Mouse (Mus musculus) ES-E14 (cell line): ENCODE results near the gene Ppp3ca. TPM values are rescaled to one million over a fixed set of nuclear protein-coding genes. Genes with fewer than 3 reads are reported as not detected.

Source experiments
- DNase-seq: peaks from one replicate; pipeline ENCODE4 v3.0.0-alpha.2; 2013; ENCODE audit warnings: low read depth, low spot score
- H3K27ac ChIP-seq: 2 replicates; pipeline ENCODE4 v1.5.1; 2012; ENCODE audit warnings: low read depth, mild to moderate bottlenecking, low read length, moderate library complexity, mixed read lengths; ENCODE audit not compliant: poor library complexity, insufficient read depth, severe bottlenecking
- H3K36me3 ChIP-seq: 2 replicates; pipeline ENCODE4 v1.6.1; 2012; ENCODE audit warnings: mild to moderate bottlenecking, low read length, moderate library complexity, mixed read lengths; ENCODE audit not compliant: control insufficient read depth, poor library complexity, insufficient read depth, severe bottlenecking
- H3K4me1 ChIP-seq, 2 experiments: fragments of 150-350 bp in 1 of 2; sonication (generic) in 1 of 2; 2 replicates each; pipeline ENCODE4 v1.6.1; 2012; ENCODE audit warnings: low read length in 2 of 2, mild to moderate bottlenecking in 1 of 2, mixed read lengths in 1 of 2; ENCODE audit not compliant: control insufficient read depth in 2 of 2, insufficient read depth in 2 of 2, poor library complexity in 1 of 2
- H3K4me3 ChIP-seq, 2 experiments: fragments of 150-350 bp in 1 of 2; sonication (generic) in 1 of 2; 2 replicates each; pipeline ENCODE4 v1.5.1; 2012; ENCODE audit warnings: low read length in 2 of 2, low read depth in 1 of 2, mild to moderate bottlenecking in 1 of 2, mixed read lengths in 1 of 2; ENCODE audit not compliant: insufficient read depth in 1 of 2, poor library complexity in 1 of 2, severe bottlenecking in 1 of 2
- H3K9ac ChIP-seq: 2 replicates; pipeline ENCODE4 v1.6.1; 2012; ENCODE audit warnings: low read depth, mild to moderate bottlenecking, low read length, mixed read lengths; ENCODE audit not compliant: poor library complexity, insufficient read depth, severe bottlenecking
- H3K9me3 ChIP-seq: fragments of 150-350 bp; sonication (generic); 2 replicates; pipeline ENCODE4 v1.6.1; 2012; ENCODE audit warnings: low read depth, mild to moderate bottlenecking, low read length; ENCODE audit not compliant: control insufficient read depth, insufficient read depth
- CHD2 ChIP-seq: IDR thresholded peaks from 2 replicates; pipeline ENCODE4 v1.6.1; 2014; ENCODE audit warnings: mild to moderate bottlenecking, low read depth, low read length, inconsistent platforms
- HCFC1 ChIP-seq: IDR thresholded peaks from 2 replicates; pipeline ENCODE4 v1.6.1; 2012; ENCODE audit warnings: low read length, inconsistent platforms, borderline replicate concordance; ENCODE audit not compliant: insufficient read depth
- MAFK ChIP-seq: IDR thresholded peaks from 2 replicates; pipeline ENCODE4 v1.6.1; 2014; ENCODE audit warnings: mild to moderate bottlenecking, low read depth, low read length, inconsistent platforms; ENCODE audit not compliant: insufficient read depth
- ZC3H11A ChIP-seq: IDR thresholded peaks from 2 replicates; pipeline ENCODE4 v1.6.1; 2012; ENCODE audit warnings: low read depth, mild to moderate bottlenecking, inconsistent platforms, low read length, borderline replicate concordance
- ZNF384 ChIP-seq: IDR thresholded peaks from 2 replicates; pipeline ENCODE4 v1.6.1; 2012; ENCODE audit warnings: low read depth, low read length, inconsistent platforms
- in situ Hi-C, 2 experiments: fragments of 600-800 bp; cut with MboI; formaldehyde crosslinking; loops; one replicate each; pipeline ENCODE4 v1.15.1; 2025; ENCODE audit warnings: low sequenced_read_pairs in 2 of 2, inconsistent platforms in 1 of 2; ENCODE audit not compliant: unreplicated experiment in 2 of 2
- total RNA-seq: library from RNA; depleted of rRNA; stranded (reverse); fragments of 300-350 nt; gene quantifications from 2 replicates; pipeline ENCODE4 v1.2.3, GENCODE M21; 2012

Ppp3ca gene
- total RNA-seq, 1 experiment = 25.6 TPM

DNA sequence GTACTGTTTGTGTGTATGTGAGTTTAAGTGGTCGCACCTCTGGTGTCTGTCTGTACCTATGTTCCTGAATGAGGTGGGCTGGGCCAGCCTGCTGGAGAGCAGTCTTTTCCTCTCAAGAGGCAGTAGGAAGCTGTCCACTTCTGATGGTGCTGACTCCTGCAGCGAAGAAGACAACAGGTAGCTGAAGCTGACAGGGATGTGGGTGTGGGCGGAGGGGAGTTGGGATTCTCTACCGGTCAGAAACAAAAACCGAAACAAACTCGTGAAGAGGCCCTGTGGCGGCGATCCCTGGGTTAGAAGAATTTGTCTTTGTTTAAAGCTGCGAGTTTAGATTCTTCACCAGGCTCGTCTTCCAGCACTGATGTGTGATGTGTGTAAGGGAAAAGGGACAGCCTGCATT is 60.1 kb downstream of the Ppp3ca start:
- TF ChIP-seq HCFC1 = no peak
- no peak for TF ChIP-seq CHD2
- no peak for TF ChIP-seq ZC3H11A
- TF ChIP-seq ZNF384 = no peak
- no peak for TF ChIP-seq MAFK
- in situ Hi-C loops = no loop called here

DNA sequence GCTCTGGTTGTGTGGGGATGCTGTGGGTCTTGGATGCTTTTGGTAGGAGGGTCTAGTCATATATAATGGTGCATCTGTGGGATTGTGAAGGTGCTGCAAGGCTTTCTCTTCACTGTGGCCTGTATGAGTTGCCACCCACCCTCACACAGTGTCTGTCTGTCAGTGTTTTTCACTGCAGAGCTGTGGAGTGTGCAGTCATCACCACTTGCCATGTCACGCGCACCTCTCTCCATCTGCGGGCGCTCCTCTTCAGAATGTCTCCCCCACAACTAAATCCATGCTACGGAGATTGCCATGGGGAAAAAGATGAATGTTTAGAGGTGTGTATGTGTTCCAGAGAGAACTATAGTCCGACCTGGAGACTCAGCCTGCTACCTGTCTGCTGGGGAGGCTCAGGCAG is 61.7 kb downstream of the Ppp3ca start:
- Histone ChIP-seq H3K9ac (no peak overlapping the region), H3K4me3 (no peak overlapping the region), H3K4me1 (peaks cover 0 to 2% of the 10 kb centered on the region in 2 experiments; a peak in 1 of 4 replicates), H3K36me3 (no peaks in the 10 kb centered on the region), H3K27ac (no peak overlapping the region), H3K9me3 (no peaks in the 10 kb centered on the region)
- in situ Hi-C loops = no loop called here
- no peak for TF ChIP-seq ZNF384
- TF ChIP-seq HCFC1 = no peak
- no peak for TF ChIP-seq ZC3H11A
- TF ChIP-seq MAFK = no peak
- no peak for TF ChIP-seq CHD2
- no peak for DNase-seq

More for the DNA sequence above, 60.1 kb downstream of the Ppp3ca start:
- Histone ChIP-seq H3K9me3 (no peaks in the 10 kb centered on the region), H3K9ac (no peak overlapping the region), H3K36me3 (no peaks in the 10 kb centered on the region), H3K4me1 (no peaks in the 10 kb centered on the region), H3K27ac (no peak overlapping the region), H3K4me3 (no peak overlapping the region)
- no peak for DNase-seq

DNA sequence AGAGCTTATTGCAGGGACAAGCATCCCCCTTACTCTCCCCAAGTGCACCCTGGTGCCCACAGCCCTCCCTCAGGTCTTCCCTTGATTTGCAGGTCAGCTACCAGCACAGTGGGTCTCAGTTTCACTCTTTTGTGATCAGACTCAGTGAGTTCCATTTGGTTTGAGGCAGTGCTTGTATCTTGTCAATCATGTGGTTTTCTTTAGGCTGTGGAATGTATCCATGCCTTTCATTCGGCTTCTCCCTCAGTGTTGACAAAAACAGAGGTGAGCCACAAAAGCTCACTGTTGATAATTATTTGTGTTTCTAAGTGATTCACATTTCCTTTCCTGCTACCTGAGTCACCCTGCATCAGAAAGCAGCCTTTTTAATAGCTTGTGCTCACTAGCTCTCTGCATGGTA is 66.1 kb downstream of the Ppp3ca start:
- in situ Hi-C loops = no loop called here
- Histone ChIP-seq H3K9me3 (no peaks in the 10 kb centered on the region), H3K4me1 (peaks cover 0 to 2% of the 10 kb centered on the region in 2 experiments; a peak in 1 of 4 replicates), H3K4me3 (no peak overlapping the region), H3K36me3 (no peaks in the 10 kb centered on the region), H3K27ac (no peak overlapping the region), H3K9ac (no peak overlapping the region)
- no peak for TF ChIP-seq ZC3H11A
- TF ChIP-seq CHD2 = no peak
- no peak for TF ChIP-seq HCFC1
- no peak for TF ChIP-seq MAFK
- TF ChIP-seq ZNF384 = no peak
- no peak for DNase-seq

DNA sequence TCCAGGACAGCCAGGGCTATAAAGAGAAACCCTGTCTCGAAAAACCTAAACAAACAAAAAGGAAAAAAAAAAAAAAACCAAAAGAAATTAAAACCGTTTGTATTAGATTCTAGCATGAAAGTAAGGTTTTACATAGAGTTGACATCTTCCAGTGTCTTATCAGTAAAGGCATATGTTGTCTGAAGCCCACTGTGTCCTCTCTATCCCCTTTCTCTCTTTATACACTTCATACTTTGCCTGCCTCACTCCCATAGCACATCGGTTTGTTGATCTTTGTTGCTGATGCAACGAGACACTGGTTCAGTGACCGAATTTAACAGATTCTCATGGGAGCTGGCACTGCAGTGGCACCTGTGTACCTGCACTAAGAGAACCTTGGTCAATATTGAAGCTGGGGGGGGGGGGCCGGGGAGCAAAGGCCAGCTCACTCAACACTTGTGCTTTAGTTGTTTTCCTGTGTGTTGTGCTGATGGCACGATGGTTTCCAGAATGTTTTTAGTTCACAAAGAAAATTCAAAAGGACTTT is 66.9 kb downstream of the Ppp3ca start:
- H3K36me3 ChIP-seq = no peaks in the 10 kb centered on the region
- no peak overlapping the region for H3K4me3 ChIP-seq
- H3K27ac ChIP-seq = no peak overlapping the region
- TF ChIP-seq HCFC1 (no peak), MAFK (no peak), ZNF384 (no peak), CHD2 (no peak), ZC3H11A (no peak)
- H3K4me1 ChIP-seq = peaks cover 0 to 6% of the 10 kb centered on the region in 2 experiments; a peak in 1 of 4 replicates
- no peak for DNase-seq
- H3K9me3 ChIP-seq = no peaks in the 10 kb centered on the region
- no peak overlapping the region for H3K9ac ChIP-seq
- in situ Hi-C loops = no loop called here

DNA sequence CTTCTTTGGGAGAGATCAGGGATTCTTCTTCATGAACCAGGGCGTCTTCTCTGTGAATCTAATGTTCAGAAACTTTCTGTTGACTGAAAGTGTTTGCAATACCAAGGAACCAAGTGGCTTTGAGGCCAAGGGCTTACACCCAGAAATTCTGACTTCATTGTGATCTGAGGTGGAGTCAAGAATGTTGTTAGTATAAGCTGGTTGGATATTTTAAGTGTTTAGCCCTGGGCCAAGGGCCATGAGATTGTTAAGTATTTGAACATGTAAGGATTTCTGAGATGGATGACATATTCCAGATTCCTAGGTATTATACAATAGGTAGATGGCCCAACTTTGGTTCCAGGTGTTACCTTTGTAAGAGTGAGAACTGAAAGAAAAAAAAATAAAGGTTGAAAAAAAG is 68.5 kb downstream of the Ppp3ca start:
- no peak for DNase-seq
- in situ Hi-C loops = no loop called here
- no peak overlapping the region for H3K9ac ChIP-seq
- no peak overlapping the region for H3K4me3 ChIP-seq
- peaks cover 0 to 6% of the 10 kb centered on the region in 2 experiments; a peak in 1 of 4 replicates for H3K4me1 ChIP-seq
- H3K9me3 ChIP-seq = no peaks in the 10 kb centered on the region
- H3K36me3 ChIP-seq = no peaks in the 10 kb centered on the region
- TF ChIP-seq HCFC1 = no peak
- TF ChIP-seq ZNF384 = no peak
- TF ChIP-seq ZC3H11A = no peak
- no peak for TF ChIP-seq MAFK
- TF ChIP-seq CHD2 = no peak
- no peak overlapping the region for H3K27ac ChIP-seq
